Mouse (Mus musculus): ENCODE results near the gene Rbm19. TPM values are rescaled to one million over a fixed set of nuclear protein-coding genes. Genes with fewer than 3 reads are reported as not detected.

Rbm19 gene
- polyA plus RNA-seq, 1 experiment from 2014 or later: 22.4 TPM

DNA sequence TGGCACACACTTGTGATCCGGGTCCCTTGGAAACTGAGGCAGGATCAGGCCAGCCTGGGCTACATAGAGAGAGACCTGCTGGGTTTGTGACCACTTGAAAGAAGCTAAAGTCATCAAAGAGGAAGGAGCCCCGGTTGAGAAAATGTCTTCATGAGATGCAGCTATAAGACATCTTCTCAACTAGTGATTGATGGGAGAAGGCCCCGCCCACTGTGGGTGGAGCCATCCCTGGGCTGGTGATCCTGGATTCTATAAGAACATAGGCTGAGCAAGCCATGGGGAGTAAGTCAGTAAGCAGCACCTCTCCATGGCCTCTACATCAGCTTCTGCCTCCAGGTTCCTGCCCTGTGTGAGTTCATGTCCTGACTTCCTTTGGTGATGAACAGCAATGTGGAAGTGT lies 98.2 kb downstream of the Rbm19 start:
- 75% methylated on average over 3 of the region's 3 CpGs for WGBS
- H3K27me3 ChIP-seq (ENCODE audit: control insufficient read depth, insufficient read depth, low read length): 0 out of 2 replicates have a peak, but pooled peaks cover 6% of the 10 kb centered on the region
- no peaks in the 10 kb centered on the region for H3K36me3 ChIP-seq (ENCODE audit: control insufficient read depth, insufficient read depth, low read length)
- H3K27ac ChIP-seq (ENCODE audit: low read length): no peak overlapping the region
- no peak overlapping the region for H3K4me3 ChIP-seq (replicated peaks; ENCODE audit: low read length)
- no peak overlapping the region for H3K4me2 ChIP-seq (ENCODE audit: low read depth, low read length)
- no peak overlapping the region for H3K9ac ChIP-seq (ENCODE audit: low read length)
- no peaks in the 10 kb centered on the region; the same call in 1 of the 2 replicates for H3K4me1 ChIP-seq (ENCODE audit: control insufficient read depth, insufficient read depth, low read length)
- ATAC-seq (ENCODE audit: insufficient read depth, low FRiP score): no peak
- no peaks in the 10 kb centered on the region for H3K9me3 ChIP-seq (replicated peaks; ENCODE audit: control insufficient read depth, low read length)

DNA sequence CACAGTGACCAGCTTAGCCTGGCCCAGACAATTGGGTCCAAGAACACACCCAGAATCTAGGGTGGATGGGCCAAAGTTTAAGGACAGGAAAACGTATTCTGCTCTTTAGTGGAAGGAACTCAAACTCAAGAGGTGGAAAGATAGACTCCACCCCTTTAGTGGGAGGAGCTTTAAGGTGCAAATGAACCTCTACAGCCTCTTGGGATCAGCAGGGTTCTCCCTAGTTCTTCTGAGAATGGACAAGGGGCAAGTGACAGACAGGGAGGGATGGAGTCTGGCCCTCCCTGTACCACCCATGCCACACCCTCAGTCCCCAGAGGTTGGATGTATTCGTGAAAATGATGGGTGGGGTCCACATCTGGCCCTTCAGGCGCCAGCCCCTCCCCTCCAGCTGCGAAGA lies 105.0 kb downstream of the Rbm19 start:
- no peak for ATAC-seq (ENCODE audit: insufficient read depth, low FRiP score)
- Histone ChIP-seq H3K9ac (ENCODE audit: low read length) (no peak overlapping the region), H3K27me3 (ENCODE audit: control insufficient read depth, insufficient read depth, low read length) (no peaks in the 10 kb centered on the region), H3K4me1 (ENCODE audit: control insufficient read depth, insufficient read depth, low read length) (no peaks in the 10 kb centered on the region), H3K4me3 (replicated peaks; ENCODE audit: low read length) (no peak overlapping the region), H3K9me3 (replicated peaks; ENCODE audit: control insufficient read depth, low read length) (no peaks in the 10 kb centered on the region), H3K36me3 (ENCODE audit: control insufficient read depth, insufficient read depth, low read length) (no peaks in the 10 kb centered on the region), H3K27ac (ENCODE audit: low read length) (no peak overlapping the region), H3K4me2 (ENCODE audit: low read depth, low read length) (no peak overlapping the region)
- 18% methylated on average over 4 of the region's 4 CpGs for WGBS

DNA sequence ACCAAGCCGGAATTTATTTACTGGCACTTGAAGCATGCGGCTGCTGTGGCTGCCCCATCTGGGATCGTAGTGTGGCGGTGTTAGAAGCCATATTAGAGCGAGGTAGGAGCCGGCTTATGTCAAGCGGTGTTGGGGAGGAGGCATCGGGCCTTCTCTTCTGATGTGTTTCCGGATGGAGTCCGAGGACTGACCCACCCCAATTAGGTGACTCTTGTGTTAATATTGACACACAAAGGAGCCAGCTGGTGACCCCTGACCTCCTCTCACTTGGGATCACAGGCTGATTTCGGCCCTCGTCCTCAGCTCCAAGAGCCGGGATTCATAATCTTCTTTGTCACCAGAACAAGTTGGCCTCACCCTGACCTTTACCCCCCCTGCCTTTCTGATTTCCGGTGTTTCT lies 109.1 kb downstream of the Rbm19 start:
- no peaks in the 10 kb centered on the region for H3K27me3 ChIP-seq (ENCODE audit: control insufficient read depth, insufficient read depth, low read length)
- H3K9ac ChIP-seq (ENCODE audit: low read length): no peak overlapping the region
- no peak overlapping the region for H3K4me2 ChIP-seq (ENCODE audit: low read depth, low read length)
- no peaks in the 10 kb centered on the region for H3K36me3 ChIP-seq (ENCODE audit: control insufficient read depth, insufficient read depth, low read length)
- H3K4me1 ChIP-seq (ENCODE audit: control insufficient read depth, insufficient read depth, low read length): no peaks in the 10 kb centered on the region
- WGBS: 37% methylated on average over 14 of the region's 14 CpGs
- H3K27ac ChIP-seq (ENCODE audit: low read length): no peak overlapping the region
- ATAC-seq (ENCODE audit: insufficient read depth, low FRiP score): no peak
- no peak overlapping the region for H3K4me3 ChIP-seq (replicated peaks; ENCODE audit: low read length)
- no peaks in the 10 kb centered on the region for H3K9me3 ChIP-seq (replicated peaks; ENCODE audit: control insufficient read depth, low read length)

DNA sequence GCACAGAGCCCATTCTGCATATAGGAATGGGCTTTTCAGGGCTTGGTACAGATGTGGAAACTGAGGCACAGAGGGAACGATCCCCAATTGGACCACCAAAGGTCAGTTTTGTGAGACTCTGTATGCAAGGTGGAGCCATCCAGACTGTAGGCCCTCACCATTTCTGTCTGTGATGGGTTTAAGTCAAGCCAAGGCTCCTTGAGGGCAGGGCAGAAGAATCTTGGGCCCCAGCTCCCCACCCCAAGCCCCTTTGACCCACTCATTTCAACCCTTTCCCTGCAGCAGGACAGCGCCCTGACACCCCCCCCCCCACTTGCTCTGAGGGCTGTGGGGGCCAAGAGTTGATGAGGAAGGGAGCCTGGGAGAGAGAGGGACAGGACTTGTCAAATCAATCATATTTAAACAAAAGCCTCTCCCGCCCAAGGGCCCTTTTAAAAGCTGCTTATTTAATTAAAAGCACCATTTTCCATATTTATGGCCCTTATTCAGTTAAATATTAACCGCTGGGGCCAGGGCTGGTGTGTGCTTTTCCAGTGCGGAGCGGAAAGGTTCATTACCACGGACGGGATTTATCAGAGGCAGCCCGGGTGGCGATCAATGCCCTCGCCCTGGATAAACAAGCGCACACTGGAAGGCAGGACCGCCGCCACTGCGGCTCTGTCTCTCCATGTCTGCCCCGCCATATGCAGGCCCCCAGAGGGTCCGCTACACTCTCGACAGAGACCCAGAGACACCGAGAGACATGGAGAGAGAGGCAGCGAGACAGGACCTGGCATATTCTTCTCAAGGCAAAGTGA lies 112.5 kb downstream of the Rbm19 start:
- ATAC-seq (ENCODE audit: insufficient read depth, low FRiP score): peak; percentile 89
- H3K9me3 ChIP-seq (replicated peaks; ENCODE audit: control insufficient read depth, low read length): no peaks in the 10 kb centered on the region
- H3K4me1 ChIP-seq (ENCODE audit: control insufficient read depth, insufficient read depth, low read length): no peaks in the 10 kb centered on the region
- no peak overlapping the region for H3K4me2 ChIP-seq (ENCODE audit: low read depth, low read length)
- 25% methylated on average over 20 of the region's 20 CpGs for WGBS
- no peaks in the 10 kb centered on the region for H3K36me3 ChIP-seq (ENCODE audit: control insufficient read depth, insufficient read depth, low read length)
- no peaks in the 10 kb centered on the region for H3K27me3 ChIP-seq (ENCODE audit: control insufficient read depth, insufficient read depth, low read length)
- H3K27ac ChIP-seq (ENCODE audit: low read length): peak overlapping the region; percentile 30; the same call in 1 of the 2 replicates
- no peak overlapping the region for H3K4me3 ChIP-seq (replicated peaks; ENCODE audit: low read length)
- no peak overlapping the region for H3K9ac ChIP-seq (ENCODE audit: low read length)

DNA sequence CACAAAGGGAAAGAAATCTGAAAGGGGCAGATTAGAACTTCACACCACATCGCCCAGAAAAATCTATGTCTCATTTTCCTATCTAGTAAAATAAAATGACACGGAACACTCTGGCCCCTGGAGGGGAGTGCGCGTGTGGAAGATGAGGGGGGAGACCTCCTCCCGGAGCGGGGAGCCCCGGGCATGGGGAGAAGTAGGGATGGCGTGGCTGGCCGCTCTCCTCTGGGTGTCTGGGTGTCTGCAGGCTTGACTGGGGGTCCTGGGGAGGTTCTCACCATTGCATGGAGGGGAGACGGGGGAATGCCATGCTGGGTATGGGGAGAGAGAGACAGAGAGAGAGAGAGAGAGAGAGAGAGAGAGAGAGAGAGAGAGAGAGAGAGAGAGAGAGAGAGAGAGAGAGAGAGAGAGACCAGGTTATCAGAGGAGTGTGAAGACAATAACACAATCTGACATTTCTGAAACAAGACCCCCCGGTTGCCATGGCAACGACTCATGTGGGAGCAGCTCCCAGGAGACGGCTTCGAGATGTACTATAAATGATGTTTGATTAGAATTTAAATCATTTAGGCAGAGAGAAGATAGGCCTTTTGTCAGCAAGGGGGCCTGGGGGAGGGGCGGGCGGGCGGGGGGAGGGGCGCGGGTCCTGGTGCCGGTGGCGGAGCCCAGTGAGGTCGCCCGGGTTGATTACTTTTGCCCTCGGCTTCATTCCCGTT lies 115.3 kb downstream of the Rbm19 start:
- no peak overlapping the region for H3K9ac ChIP-seq (ENCODE audit: low read length)
- 0 out of 2 replicates have a peak overlapping the region, but pooled peaks have one; percentile 13 for H3K4me2 ChIP-seq (ENCODE audit: low read depth, low read length)
- no peak overlapping the region for H3K4me3 ChIP-seq (replicated peaks; ENCODE audit: low read length)
- H3K27ac ChIP-seq (ENCODE audit: low read length): no peak overlapping the region
- H3K27me3 ChIP-seq (ENCODE audit: control insufficient read depth, insufficient read depth, low read length): no peaks in the 10 kb centered on the region
- no peaks in the 10 kb centered on the region for H3K4me1 ChIP-seq (ENCODE audit: control insufficient read depth, insufficient read depth, low read length)
- no peaks in the 10 kb centered on the region for H3K36me3 ChIP-seq (ENCODE audit: control insufficient read depth, insufficient read depth, low read length)
- WGBS: 6% methylated on average over 25 of the region's 25 CpGs
- no peaks in the 10 kb centered on the region for H3K9me3 ChIP-seq (replicated peaks; ENCODE audit: control insufficient read depth, low read length)
- no peak for ATAC-seq (ENCODE audit: insufficient read depth, low FRiP score)

DNA sequence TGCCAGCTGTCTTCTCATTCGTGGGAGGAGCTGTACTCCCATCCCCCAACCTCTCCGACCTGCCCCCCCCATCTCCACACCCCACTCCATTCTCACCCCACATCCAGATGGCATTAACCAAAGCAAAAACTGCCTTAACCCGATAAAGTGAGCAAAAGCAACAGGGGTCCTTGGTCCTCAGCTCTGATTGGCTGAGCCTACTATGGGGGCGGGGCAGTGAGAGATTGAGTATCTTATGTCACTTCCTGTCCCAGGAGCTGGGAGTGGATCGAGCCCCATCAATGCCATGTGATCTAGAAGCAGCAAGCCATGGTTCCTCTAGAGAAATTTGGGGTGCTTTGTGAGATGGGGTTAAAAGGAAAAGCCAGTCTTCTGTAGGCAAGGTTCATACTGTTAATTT lies 118.9 kb downstream of the Rbm19 start:
- no peaks in the 10 kb centered on the region for H3K9me3 ChIP-seq (replicated peaks; ENCODE audit: control insufficient read depth, low read length)
- ATAC-seq (ENCODE audit: insufficient read depth, low FRiP score): no peak
- no peak overlapping the region for H3K4me2 ChIP-seq (ENCODE audit: low read depth, low read length)
- no peaks in the 10 kb centered on the region for H3K36me3 ChIP-seq (ENCODE audit: control insufficient read depth, insufficient read depth, low read length)
- no peaks in the 10 kb centered on the region for H3K27me3 ChIP-seq (ENCODE audit: control insufficient read depth, insufficient read depth, low read length)
- no peak overlapping the region for H3K27ac ChIP-seq (ENCODE audit: low read length)
- H3K9ac ChIP-seq (ENCODE audit: low read length): no peak overlapping the region
- no peak overlapping the region for H3K4me3 ChIP-seq (replicated peaks; ENCODE audit: low read length)
- H3K4me1 ChIP-seq (ENCODE audit: control insufficient read depth, insufficient read depth, low read length): no peaks in the 10 kb centered on the region
- WGBS: 63% methylated on average over 5 of the region's 5 CpGs

DNA sequence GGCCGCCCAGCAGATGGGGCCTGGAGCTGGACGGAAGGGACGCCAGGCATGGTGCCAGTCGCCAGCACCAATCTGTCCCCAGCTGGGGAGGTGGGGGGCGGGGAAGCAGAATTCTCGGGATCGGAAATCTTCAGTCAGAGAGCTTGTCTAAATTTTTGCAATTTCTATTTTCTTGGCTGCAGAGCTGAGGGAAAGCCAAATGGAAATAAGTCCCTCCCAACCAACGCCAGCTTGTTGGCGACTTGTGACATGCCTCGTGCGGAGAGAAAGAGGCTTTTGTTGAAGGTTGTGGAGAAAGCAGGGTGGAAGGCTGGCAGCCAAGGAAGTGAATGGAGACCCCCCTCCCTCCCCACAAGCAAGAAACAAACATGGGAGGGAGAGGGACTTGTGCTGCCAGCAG lies 119.3 kb downstream of the Rbm19 start:
- Histone ChIP-seq H3K27me3 (ENCODE audit: control insufficient read depth, insufficient read depth, low read length) (no peaks in the 10 kb centered on the region), H3K4me2 (ENCODE audit: low read depth, low read length) (no peak overlapping the region), H3K4me1 (ENCODE audit: control insufficient read depth, insufficient read depth, low read length) (no peaks in the 10 kb centered on the region), H3K36me3 (ENCODE audit: control insufficient read depth, insufficient read depth, low read length) (no peaks in the 10 kb centered on the region), H3K9ac (ENCODE audit: low read length) (no peak overlapping the region), H3K4me3 (replicated peaks; ENCODE audit: low read length) (no peak overlapping the region), H3K27ac (ENCODE audit: low read length) (no peak overlapping the region), H3K9me3 (replicated peaks; ENCODE audit: control insufficient read depth, low read length) (no peaks in the 10 kb centered on the region)
- 66% methylated on average over 11 of the region's 11 CpGs for WGBS
- ATAC-seq (ENCODE audit: insufficient read depth, low FRiP score): no peak

DNA sequence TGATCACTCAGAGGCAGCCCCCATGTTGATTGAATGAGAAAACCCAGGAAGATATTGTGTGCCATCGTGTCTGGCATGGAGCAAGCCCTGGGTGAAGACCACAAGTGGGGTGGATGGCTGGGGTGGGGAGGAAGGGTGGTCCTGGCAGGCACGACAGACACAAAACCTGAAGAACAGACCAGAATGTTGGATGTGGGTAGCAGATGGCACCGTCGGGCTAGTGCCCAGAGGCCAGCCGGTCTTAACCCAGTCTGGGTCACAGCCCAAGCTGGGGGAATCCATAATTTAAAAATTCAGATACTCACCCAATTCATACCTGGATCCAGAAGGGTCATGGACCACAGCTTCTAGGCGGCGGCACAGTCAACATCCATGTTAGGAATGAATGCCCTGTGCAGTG lies 123.8 kb downstream of the Rbm19 start:
- 87% methylated on average over 7 of the region's 7 CpGs for WGBS
- ATAC-seq (ENCODE audit: insufficient read depth, low FRiP score): no peak

DNA sequence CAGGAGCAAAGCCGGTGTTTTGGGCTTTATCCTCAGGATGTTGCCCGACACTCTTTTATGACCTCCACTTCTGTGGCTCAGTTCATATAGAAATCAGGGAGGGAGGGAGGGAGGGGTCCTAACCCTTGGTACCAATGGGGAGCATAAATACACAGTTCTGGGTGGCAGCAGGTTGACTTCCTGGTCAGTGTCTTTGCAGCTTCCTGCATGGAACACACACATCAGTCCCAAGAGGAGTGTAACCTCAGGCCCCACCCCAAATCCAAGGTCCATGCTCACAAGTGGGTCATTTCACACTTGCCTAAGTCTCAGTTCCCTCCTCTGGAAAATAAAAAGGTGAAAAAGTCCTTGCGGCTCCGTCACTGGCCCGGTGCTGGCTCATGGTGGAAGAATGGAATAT lies 129.1 kb downstream of the Rbm19 start:
- Histone ChIP-seq H3K4me3 (replicated peaks; ENCODE audit: low read length) (no peak overlapping the region), H3K4me1 (ENCODE audit: control insufficient read depth, insufficient read depth, low read length) (no peaks in the 10 kb centered on the region), H3K27ac (ENCODE audit: low read length) (no peak overlapping the region), H3K4me2 (ENCODE audit: low read depth, low read length) (no peak overlapping the region), H3K9ac (ENCODE audit: low read length) (no peak overlapping the region), H3K36me3 (ENCODE audit: control insufficient read depth, insufficient read depth, low read length) (no peaks in the 10 kb centered on the region), H3K9me3 (replicated peaks; ENCODE audit: control insufficient read depth, low read length) (no peaks in the 10 kb centered on the region), H3K27me3 (ENCODE audit: control insufficient read depth, insufficient read depth, low read length) (no peaks in the 10 kb centered on the region)
- no peak for ATAC-seq (ENCODE audit: insufficient read depth, low FRiP score)
- 66% methylated on average over 5 of the region's 5 CpGs for WGBS

More for the DNA sequence above, 123.8 kb downstream of the Rbm19 start:
- H3K4me2 ChIP-seq (ENCODE audit: low read depth, low read length): no peak overlapping the region
- no peaks in the 10 kb centered on the region for H3K27me3 ChIP-seq (ENCODE audit: control insufficient read depth, insufficient read depth, low read length)
- H3K36me3 ChIP-seq (ENCODE audit: control insufficient read depth, insufficient read depth, low read length): no peaks in the 10 kb centered on the region
- H3K9ac ChIP-seq (ENCODE audit: low read length): no peak overlapping the region
- no peak overlapping the region for H3K4me3 ChIP-seq (replicated peaks; ENCODE audit: low read length)
- no peaks in the 10 kb centered on the region for H3K9me3 ChIP-seq (replicated peaks; ENCODE audit: control insufficient read depth, low read length)
- H3K27ac ChIP-seq (ENCODE audit: low read length): no peak overlapping the region
- H3K4me1 ChIP-seq (ENCODE audit: control insufficient read depth, insufficient read depth, low read length): no peaks in the 10 kb centered on the region
